Mouse (Mus musculus) adrenal gland, adult (tissue): ENCODE results near the gene Dnah7a.
"Not testable (repeated sequence)": the region's sequence is repeated elsewhere in the genome, so short reads cannot be mapped to it uniquely, and the experiment has no call there.

Source experiments
- DNase-seq, 2 experiments: peaks; one replicate each; pipeline ENCODE4 v3.0.0; 2022 to 2023; ENCODE audit warnings: low spot score in 1 of 2; ENCODE audit not compliant: inconsistent age in 2 of 2

Gene Dnah7a

DNA sequence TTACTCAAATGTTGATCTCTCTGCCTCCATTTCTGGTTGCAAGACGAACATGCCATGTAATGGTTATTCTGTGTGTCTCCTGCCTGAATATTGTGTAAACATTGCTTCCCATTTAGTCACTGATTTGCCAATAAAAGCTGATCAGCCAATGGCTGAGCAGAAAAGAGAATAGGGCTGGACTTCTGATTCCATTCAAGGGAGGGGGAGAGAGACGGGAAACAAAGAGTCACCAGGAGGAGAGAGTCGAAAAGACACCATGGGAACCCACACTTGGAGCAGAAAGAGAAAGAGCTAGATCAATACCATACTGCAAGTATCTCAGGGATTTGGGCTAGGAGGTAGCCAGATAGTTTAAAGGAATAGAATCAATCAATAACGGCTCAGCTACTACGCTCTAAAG lies 3.0 kb upstream of the Dnah7a start:
- not testable (repeated sequence) for DNase-seq

DNA sequence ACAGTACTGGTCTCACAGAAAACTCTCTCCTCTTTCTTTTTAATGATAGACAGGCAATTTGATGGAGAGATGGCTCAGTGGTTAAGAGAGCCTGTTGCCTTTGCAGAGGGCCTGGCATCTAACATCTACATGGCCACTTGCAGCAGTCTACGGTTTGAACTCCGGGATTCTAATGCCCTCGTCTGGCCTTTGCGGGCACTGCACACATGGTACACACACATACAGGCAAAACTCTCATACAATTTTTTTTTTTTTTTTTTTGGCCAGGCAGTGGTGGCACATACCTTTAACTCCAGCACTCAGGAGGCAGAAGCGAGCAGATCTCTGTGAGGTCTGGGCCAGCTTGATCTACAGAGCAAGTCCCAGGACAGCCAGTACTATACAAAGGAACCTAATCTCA lies 2.4 kb downstream of the Dnah7a start:
- no peak for DNase-seq

DNA sequence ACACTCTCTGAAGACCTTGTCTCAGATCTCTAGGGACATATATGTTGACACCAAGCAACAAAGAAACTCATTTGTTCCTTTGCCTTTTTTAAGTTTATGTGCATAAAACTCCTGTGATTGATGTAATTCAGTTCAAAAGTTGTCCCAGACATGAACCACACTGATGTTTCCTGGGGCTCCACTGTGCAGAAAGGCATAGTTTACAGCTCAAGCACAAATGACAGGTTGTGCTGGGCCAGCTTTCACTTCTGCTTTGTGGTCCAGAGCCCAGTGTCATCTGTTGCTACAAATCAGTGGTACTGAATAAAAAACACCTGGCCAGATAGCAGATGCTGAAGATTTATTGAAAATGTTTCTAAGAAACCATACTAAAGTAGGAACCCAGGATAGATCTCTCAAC lies 42.3 kb downstream of the Dnah7a start:
- DNase-seq: not testable (repeated sequence)

- DNase-seq: no peak
These were observed 66.5 kb downstream of the Dnah7a start for GRCm38 (mm10) chr1:53639865-53640794.

GRCm38 (mm10) chr1:53635641-53636040 lies 70.9 kb downstream of the Dnah7a start:
- DNase-seq: not testable (repeated sequence)

- DNase-seq: not testable (repeated sequence)
These were observed 74.5 kb downstream of the Dnah7a start for GRCm38 (mm10) chr1:53632040-53632439.

GRCm38 (mm10) chr1:53630011-53630410 lies 76.6 kb downstream of the Dnah7a start:
- no peak for DNase-seq

GRCm38 (mm10) chr1:53613486-53613885 lies 93.1 kb downstream of the Dnah7a start:
- DNase-seq: no peak

- DNase-seq: not testable (repeated sequence)
These were observed 125.3 kb downstream of the Dnah7a start for GRCm38 (mm10) chr1:53581326-53581725.

DNA sequence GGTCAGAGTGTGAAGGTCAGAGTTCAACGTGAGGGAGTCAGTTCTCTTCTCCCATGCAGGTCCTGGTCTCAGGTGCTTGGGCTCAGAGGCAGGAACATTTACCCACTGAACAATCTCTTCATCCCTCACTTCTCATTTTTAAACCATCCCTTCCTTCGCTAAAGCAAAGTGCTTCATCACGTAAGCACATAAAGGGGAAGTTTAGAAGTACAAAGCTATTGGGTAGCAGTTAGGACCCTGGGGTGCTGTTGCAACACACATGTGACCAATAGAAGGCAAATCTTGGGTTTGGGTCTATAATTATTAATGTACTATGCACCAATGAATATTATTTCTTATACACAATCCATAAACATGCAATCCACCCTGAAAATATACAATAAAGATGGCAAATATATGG lies 148.7 kb downstream of the Dnah7a start:
- DNase-seq: not testable (repeated sequence)

DNA sequence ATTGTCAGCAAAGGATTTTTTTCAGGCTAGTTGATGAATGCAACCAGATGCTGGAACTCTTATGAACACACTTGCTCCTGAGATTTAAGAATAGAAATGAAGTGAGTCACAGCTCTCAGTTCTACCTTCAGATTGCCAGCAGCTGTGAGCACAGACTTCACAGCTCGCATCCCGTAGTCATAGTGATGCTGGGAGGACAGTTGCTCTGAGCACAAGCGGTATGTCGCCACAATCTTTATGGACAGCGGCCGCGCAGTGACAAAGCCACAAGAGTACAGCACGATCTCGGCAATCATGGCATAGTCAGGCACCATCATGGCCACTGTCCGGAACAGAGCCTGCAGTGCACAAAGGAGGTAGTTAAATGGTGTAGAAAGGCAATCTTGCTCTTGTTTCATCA lies 159.6 kb downstream of the Dnah7a start:
- DNase-seq: not testable (repeated sequence)

- not testable (repeated sequence) for DNase-seq
These were observed 168.2 kb downstream of the Dnah7a start for GRCm38 (mm10) chr1:53538356-53538755.

DNA sequence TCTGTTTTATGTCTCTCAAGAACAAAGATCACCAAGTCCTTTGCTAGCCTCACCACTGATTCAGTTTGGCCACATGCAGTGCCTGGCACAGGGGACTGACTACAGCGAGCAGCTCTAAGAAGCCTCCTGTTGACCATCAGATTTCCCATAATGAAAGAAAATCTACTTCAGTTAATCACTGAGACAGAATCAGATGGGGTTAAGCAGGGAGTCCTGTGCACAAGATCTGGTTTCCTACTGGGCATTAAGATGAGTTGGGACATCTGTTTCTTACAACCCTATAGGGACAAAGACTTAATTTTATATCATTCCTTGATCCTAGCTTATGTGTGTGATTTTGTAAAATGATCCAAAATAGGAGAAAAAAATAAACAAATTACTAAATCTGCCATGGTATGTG lies 171.8 kb downstream of the Dnah7a start:
- DNase-seq: not testable (repeated sequence)

DNA sequence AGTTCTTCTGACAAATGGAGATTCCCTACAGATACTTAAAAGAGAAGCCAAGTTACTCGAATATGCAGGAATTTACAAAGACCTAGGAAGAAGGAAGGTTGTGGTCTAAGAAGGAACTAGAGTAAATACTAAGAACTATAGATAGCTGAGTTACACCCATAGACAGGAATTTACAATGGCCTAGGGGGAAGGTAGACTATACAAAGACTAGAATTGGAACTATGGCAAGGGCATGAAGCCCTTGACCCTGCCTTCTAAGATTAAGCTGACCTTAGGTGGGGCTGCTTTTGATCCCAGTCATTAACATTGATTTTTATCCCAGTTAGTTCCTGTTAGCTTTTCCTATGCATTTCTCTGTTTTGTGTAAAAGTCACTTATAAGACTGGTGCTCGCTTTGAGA lies 180.6 kb downstream of the Dnah7a start:
- DNase-seq: not testable (repeated sequence)

GRCm38 (mm10) chr1:53473699-53474098 lies 232.9 kb downstream of the Dnah7a start:
- DNase-seq: no peak

GRCm38 (mm10) chr1:53472084-53472483 lies 234.5 kb downstream of the Dnah7a start:
- DNase-seq: not testable (repeated sequence)

DNA sequence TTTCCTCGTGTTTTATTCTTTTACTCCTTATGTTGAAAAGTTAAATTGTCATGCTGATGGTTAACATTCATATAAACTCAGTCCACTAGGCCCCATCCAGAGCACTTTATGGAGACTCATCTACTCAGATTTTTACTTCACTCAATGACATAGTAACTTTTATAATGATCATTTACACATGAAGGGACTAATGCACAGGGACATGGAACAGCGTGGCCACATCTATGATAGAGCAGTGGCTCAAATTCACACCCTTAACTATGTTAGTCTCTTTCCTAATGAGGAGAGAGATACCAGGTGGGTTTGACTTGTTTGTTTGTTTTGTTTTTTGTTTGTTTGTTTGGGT lies 239.3 kb downstream of the Dnah7a start:
- DNase-seq: no peak

- not testable (repeated sequence) for DNase-seq
These were observed 239.9 kb downstream of the Dnah7a start for GRCm38 (mm10) chr1:53466524-53467324.

- DNase-seq: not testable (repeated sequence)
These were observed 267.4 kb downstream of the Dnah7a start for GRCm38 (mm10) chr1:53439173-53439572.

DNA sequence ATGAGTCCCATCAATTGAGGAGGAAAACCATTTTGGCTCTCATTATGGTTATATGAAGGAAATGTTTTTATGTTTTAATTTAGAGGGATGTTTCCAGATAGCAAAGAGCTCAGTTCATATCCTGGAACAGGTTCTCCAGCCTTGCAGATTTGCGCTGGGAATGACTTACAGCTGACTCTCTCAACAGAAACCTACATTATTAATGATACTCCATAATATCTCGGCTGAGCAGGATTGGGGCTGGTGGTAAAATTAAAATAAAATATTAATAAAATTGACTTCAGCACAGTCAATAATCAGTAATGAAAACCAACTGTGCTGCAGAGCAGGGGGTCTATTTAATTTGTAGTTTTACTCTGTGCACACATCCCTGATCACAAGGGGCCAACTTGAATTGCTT lies 274.2 kb downstream of the Dnah7a start:
- not testable (repeated sequence) for DNase-seq

GRCm38 (mm10) chr1:53405803-53406325 lies 300.7 kb downstream of the Dnah7a start:
- DNase-seq: no peak
